Mouse (Mus musculus) hindbrain, embryonic 11.5 days (tissue): Measurements from ENCODE around the gene Trp63. TPM values are rescaled to one million over a fixed set of nuclear protein-coding genes. Genes with fewer than 3 reads are reported as not detected.

Experiments used
- ATAC-seq: fragments of 200-750 bp; cut with Nextera tagmentation; 2 replicates; pipeline ENCODE4 v1.8.0; 2017; ENCODE audit warnings: mild to moderate bottlenecking, moderate TSS enrichment, moderate library complexity; ENCODE audit not compliant: low FRiP score
- DNase-seq: peaks from one replicate; pipeline ENCODE4 v3.0.0-alpha.2; 2015; ENCODE audit warnings: low spot score
- H3K27ac ChIP-seq: fragments of 300-500 bp; sonication (generic); 2 replicates; pipeline ENCODE4 v1.5.1; 2014; ENCODE audit warnings: mild to moderate bottlenecking, low read depth, low read length
- H3K27me3 ChIP-seq: fragments of 300-500 bp; sonication (generic); 2 replicates; pipeline ENCODE4 v1.6.1; 2014; ENCODE audit warnings: mild to moderate bottlenecking, low read length, moderate library complexity, mixed read lengths; ENCODE audit not compliant: control insufficient read depth, insufficient read depth
- H3K36me3 ChIP-seq: fragments of 300-500 bp; sonication (generic); 2 replicates; pipeline ENCODE4 v1.6.1; 2014; ENCODE audit warnings: mild to moderate bottlenecking, low read length, moderate library complexity, mixed read lengths; ENCODE audit not compliant: control insufficient read depth, insufficient read depth
- H3K4me1 ChIP-seq: fragments of 300-500 bp; sonication (generic); replicated peaks from 2 replicates; pipeline ENCODE4 v1.6.1; 2014; ENCODE audit warnings: low read length, mixed read lengths; ENCODE audit not compliant: control insufficient read depth, insufficient read depth
- H3K4me2 ChIP-seq: fragments of 300-500 bp; sonication (generic); replicated peaks from 2 replicates; pipeline ENCODE4 v1.6.1; 2014; ENCODE audit warnings: mild to moderate bottlenecking, low read depth, low read length
- H3K4me3 ChIP-seq: fragments of 300-500 bp; sonication (generic); 2 replicates; pipeline ENCODE4 v1.5.1; 2014; ENCODE audit warnings: low read depth, low read length
- H3K9ac ChIP-seq: fragments of 300-500 bp; sonication (generic); 2 replicates; pipeline ENCODE4 v1.6.1; 2014; ENCODE audit warnings: low read depth, low read length
- H3K9me3 ChIP-seq: fragments of 300-500 bp; sonication (generic); 2 replicates; pipeline ENCODE4 v1.6.1; 2016; ENCODE audit warnings: low read length; ENCODE audit not compliant: control insufficient read depth
- WGBS: fragments of 180-500 bp; shearing (Covaris S2); extraction: QIAGEN DNeasy Blood & Tissue Kit; methylation state at CpG from one replicate; pipeline ENCODE4 v1.1.7; 2014; 5-methylcytosine and 5-hydroxymethylcytosine counted together
- polyA plus RNA-seq: library from polyadenylated mRNA; unstranded; fragments of >200 nt; fragmentation: Nextera tagmentation; extraction: Ambion mirVana; gene quantifications from 2 replicates; pipeline ENCODE4 v1.2.1, GENCODE M21; 2014

Trp63 gene
- polyA plus RNA-seq, 1 experiment from 2014 or later = 5.3 TPM

DNA sequence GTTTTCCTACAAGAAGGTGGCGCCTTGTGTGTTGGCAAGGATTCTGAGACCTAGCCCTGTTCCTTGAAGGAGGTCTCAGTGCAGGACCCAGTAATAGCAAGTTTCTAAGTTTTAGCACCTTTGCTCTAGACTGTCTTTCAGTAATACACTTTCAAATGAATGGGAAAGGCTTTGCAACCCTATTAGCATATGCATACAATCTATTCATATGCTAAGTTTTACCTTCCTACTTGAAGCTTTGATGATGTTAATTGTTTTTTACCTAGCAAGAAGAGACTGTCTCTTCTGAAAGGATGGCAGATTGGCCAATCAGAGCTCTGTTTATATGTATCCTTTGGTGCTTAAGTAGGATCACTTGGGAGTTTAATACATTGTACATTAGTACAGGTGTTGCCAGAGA is 187.9 kb downstream of the Trp63 start:
- no peak overlapping the region for H3K9ac ChIP-seq
- no peak for ATAC-seq
- no peak for DNase-seq
- no peak overlapping the region for H3K4me3 ChIP-seq
- H3K4me1 ChIP-seq = no peaks in the 10 kb centered on the region
- H3K36me3 ChIP-seq = no peaks in the 10 kb centered on the region
- no peaks in the 10 kb centered on the region for H3K9me3 ChIP-seq
- no peak overlapping the region for H3K4me2 ChIP-seq
- H3K27ac ChIP-seq = no peak overlapping the region
- WGBS = 80% methylated on average over 1 of the region's 1 CpGs
- H3K27me3 ChIP-seq = no peaks in the 10 kb centered on the region

- WGBS = 95% methylated on average over 2 of the region's 2 CpGs
- Histone ChIP-seq H3K9me3 (no peaks in the 10 kb centered on the region), H3K4me3 (no peak overlapping the region), H3K4me1 (no peaks in the 10 kb centered on the region), H3K27ac (no peak overlapping the region), H3K36me3 (no peaks in the 10 kb centered on the region), H3K9ac (no peak overlapping the region), H3K27me3 (no peaks in the 10 kb centered on the region), H3K4me2 (no peak overlapping the region)
- ATAC-seq = no peak
- DNase-seq = no peak
Measured at GRCm38 (mm10) chr16:25875681-25876080, 192.1 kb downstream of the Trp63 start.

DNA sequence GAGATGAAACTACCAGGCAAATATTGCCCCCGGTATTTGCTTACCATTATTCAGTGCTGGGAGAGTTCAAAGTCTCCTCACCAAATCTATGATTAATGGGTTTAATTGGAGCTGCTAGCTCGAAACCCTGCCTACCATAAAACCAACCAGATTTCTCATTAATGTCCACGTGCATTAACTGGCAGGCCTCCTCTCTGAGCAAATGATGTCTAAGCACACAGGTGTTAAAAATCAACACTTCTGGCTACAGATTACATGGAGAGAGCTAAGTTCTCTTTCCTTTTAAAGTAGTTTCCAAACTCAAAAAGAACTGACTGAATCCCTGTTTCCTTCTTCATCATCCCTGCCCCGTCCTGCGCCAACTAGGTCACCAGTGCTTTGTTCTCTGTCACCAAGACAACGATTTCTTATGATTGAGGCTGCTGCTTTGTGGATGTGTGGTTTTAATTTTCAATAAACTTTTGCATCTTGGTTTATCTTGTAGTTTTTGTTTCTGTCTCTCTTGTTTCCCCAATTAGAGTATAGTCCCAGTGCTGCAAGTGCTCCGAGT is 193.9 kb downstream of the Trp63 start:
- no peaks in the 10 kb centered on the region for H3K36me3 ChIP-seq
- ATAC-seq (no peak), DNase-seq (no peak)
- no peak overlapping the region for H3K9ac ChIP-seq
- H3K4me1 ChIP-seq = no peaks in the 10 kb centered on the region
- H3K27me3 ChIP-seq = no peaks in the 10 kb centered on the region
- no peak overlapping the region for H3K4me2 ChIP-seq
- 84% methylated on average over 7 of the region's 7 CpGs for WGBS
- H3K4me3 ChIP-seq = no peak overlapping the region
- no peaks in the 10 kb centered on the region for H3K9me3 ChIP-seq
- no peak overlapping the region for H3K27ac ChIP-seq

DNA sequence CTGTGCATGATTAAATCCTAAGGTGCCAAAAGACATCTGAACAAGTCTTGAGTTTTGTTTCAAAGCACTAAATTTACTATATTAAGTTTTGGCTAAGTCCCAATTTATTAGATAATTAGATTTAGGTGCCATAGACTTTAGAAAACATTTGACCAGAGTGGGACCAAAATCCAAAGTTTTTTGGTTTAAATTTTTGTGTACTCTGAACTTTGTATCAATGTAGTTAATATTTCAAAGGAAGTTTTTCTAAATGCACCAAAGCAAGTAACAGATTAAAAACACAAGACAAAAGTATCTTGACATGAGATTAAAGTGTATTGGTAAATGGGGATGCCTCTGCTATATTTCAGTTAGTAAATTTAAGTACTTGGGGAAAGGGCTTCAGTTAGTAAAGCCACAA is 194.6 kb downstream of the Trp63 start:
- no peak overlapping the region for H3K4me3 ChIP-seq
- DNase-seq (no peak), ATAC-seq (no peak)
- no peak overlapping the region for H3K9ac ChIP-seq
- H3K36me3 ChIP-seq = no peaks in the 10 kb centered on the region
- no peak overlapping the region for H3K27ac ChIP-seq
- no peaks in the 10 kb centered on the region for H3K4me1 ChIP-seq
- no peak overlapping the region for H3K4me2 ChIP-seq
- H3K9me3 ChIP-seq = no peaks in the 10 kb centered on the region
- no peaks in the 10 kb centered on the region for H3K27me3 ChIP-seq

DNA sequence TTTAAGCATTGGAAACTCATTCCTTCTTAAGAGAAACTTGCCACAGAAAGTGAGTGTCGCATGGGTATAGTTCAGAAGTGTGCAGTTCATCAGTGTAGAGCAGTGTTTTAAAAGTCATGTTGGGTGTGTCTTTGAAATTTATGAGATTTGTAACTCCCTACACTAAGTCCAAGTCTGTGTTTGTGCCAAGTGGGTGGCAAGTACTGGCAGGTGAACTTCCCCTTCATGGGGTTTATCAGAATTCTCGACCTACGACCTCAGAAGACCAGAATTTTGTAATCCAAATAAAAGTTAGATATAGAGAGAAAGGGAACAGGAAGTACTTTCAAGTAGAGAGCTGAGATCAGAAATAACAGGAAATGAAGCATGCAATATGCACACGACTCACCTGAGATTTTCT is 215.5 kb downstream of the Trp63 start:
- Histone ChIP-seq H3K4me3 (no peak overlapping the region), H3K27ac (no peak overlapping the region), H3K4me2 (no peak overlapping the region), H3K9ac (no peak overlapping the region), H3K4me1 (no peaks in the 10 kb centered on the region), H3K9me3 (no peaks in the 10 kb centered on the region), H3K36me3 (no peaks in the 10 kb centered on the region), H3K27me3 (no peaks in the 10 kb centered on the region)
- 93% methylated on average over 4 of the region's 4 CpGs for whole genome bisulfite sequencing
- DNase-seq (no peak), ATAC-seq (no peak)

- H3K36me3 ChIP-seq = no peaks in the 10 kb centered on the region
- H3K9ac ChIP-seq = no peak overlapping the region
- H3K9me3 ChIP-seq = no peaks in the 10 kb centered on the region
- no peak overlapping the region for H3K27ac ChIP-seq
- H3K4me3 ChIP-seq = no peak overlapping the region
- DNase-seq (no peak), ATAC-seq (no peak)
- WGBS = 91% methylated on average over 2 of the region's 2 CpGs
- H3K4me2 ChIP-seq = no peak overlapping the region
- no peaks in the 10 kb centered on the region for H3K4me1 ChIP-seq
- H3K27me3 ChIP-seq = no peaks in the 10 kb centered on the region
Measured at GRCm38 (mm10) chr16:25899657-25900056, 216.1 kb downstream of the Trp63 start.

DNA sequence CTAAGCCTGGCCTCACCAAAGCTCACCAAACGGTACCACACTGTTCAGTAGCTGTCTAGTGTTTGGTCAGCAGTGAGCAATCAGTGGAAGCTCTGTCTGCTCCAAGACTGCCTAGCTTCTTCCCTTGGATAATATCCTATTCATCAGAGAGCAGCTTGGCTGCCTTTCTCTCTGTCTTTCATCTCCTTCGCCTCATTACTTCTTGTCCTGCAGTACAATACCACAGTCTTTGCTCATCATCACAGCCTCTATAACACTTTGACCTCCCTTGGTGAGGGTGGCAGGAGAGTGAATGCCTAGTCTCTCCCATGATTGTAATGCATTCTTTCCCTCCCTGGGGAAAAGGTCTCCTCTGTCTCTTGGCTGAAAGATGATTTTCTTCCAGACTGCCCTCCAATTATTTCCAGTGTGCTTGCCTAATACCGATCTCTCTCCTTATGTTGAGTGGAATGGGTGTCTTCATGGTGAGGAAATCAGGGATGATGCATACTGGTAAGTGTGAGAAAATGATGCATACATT is 216.9 kb downstream of the Trp63 start:
- DNase-seq (peak; percentile 9), ATAC-seq (peak; percentile 82)
- no peaks in the 10 kb centered on the region for H3K4me1 ChIP-seq
- WGBS = 36% methylated on average over 3 of the region's 3 CpGs
- H3K9me3 ChIP-seq = no peaks in the 10 kb centered on the region
- H3K4me3 ChIP-seq = no peak overlapping the region
- no peak overlapping the region for H3K9ac ChIP-seq
- H3K4me2 ChIP-seq = no peak overlapping the region
- no peaks in the 10 kb centered on the region for H3K36me3 ChIP-seq
- no peaks in the 10 kb centered on the region for H3K27me3 ChIP-seq
- H3K27ac ChIP-seq = no peak overlapping the region

- Histone ChIP-seq H3K36me3 (no peaks in the 10 kb centered on the region), H3K4me3 (no peak overlapping the region), H3K27ac (no peak overlapping the region), H3K4me2 (no peak overlapping the region), H3K27me3 (no peaks in the 10 kb centered on the region), H3K4me1 (no peaks in the 10 kb centered on the region), H3K9me3 (no peaks in the 10 kb centered on the region), H3K9ac (no peak overlapping the region)
- DNase-seq (no peak), ATAC-seq (no peak)
- 78% methylated on average over 1 of the region's 1 CpGs for WGBS
Measured at GRCm38 (mm10) chr16:25912185-25912584, 228.6 kb downstream of the Trp63 start.

- Histone ChIP-seq H3K4me3 (no peak overlapping the region), H3K36me3 (no peaks in the 10 kb centered on the region), H3K27ac (no peak overlapping the region), H3K4me1 (no peaks in the 10 kb centered on the region), H3K9ac (no peak overlapping the region), H3K4me2 (no peak overlapping the region), H3K27me3 (no peaks in the 10 kb centered on the region), H3K9me3 (no peaks in the 10 kb centered on the region)
- ATAC-seq = no peak
- 90% methylated on average over 2 of the region's 2 CpGs for WGBS
- DNase-seq = no peak
Measured at GRCm38 (mm10) chr16:25934181-25934580, 250.6 kb downstream of the Trp63 start.
